Mouse (Mus musculus) skeletal muscle tissue, adult 2 months (tissue): ENCODE measurements around the gene Olfr1200.

Experiments
- DNase-seq: peaks from one replicate; pipeline ENCODE4 v3.0.0-alpha.2; 2012; ENCODE audit warnings: low read depth, low spot score

The Olfr1200 gene

GRCm38 (mm10) chr2:88770388-88770787 lies at the start of gene Olfr1200:
Gene Olfr1200 (minus strand): TSS chr2:88770488.
- no peak for DNase-seq

DNA sequence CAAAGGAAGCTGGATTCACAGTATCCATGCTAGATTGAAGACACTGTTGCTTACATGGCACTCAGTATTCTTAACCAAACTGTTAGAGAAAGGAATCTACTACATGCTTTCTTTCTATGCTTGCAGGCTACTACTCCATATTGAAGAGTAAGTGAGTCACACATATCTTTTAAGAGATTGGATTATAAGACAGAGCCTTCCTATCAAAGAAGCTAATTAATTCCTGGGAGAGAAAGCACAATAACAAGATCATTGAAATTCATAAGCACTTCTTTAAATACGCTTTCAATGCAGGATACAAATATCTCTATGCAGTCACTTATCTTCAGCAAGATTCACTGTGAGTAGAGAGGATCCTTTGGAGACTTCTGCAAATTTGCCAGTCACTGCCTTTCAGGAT lies 43.9 kb upstream of the Olfr1200 start, which contains the start of gene Olfr1202:
Gene Olfr1202, plus strand, starts transcription at position 301 of the 400 bp plus-strand sequence.
- no peak for DNase-seq

DNA sequence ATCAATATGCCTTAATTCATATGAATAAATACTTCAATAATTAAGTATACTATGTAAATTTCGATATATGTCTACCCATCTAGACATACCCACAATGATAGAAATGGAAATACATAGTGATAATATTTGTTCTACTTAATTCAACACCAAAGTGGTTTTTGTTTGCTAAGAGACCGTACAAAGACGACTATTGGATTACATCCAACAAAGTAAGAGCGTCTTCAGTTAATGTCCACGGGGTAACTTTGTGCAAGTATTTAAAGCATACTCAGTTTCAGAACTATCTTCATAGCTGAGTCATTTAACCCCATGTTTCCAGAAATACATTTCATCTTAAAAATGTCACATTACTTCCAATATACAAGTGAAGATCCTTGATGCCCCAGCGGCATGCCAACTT lies 22.4 kb upstream of the Olfr1200 start, which contains the start of gene Olfr1201:
Gene Olfr1201, plus strand, starts transcription at position 301 of the 400 bp plus-strand sequence.
- no peak for DNase-seq

- no peak for DNase-seq
These were observed 9.9 kb downstream of the Olfr1200 start, which contains the start of gene Olfr1199 for GRCm38 (mm10) chr2:88760369-88760768. Gene Olfr1199 (minus strand): TSS chr2:88760469.

- DNase-seq = no peak
These were observed 19.0 kb downstream of the Olfr1200 start, which contains the start of gene Olfr1198 for GRCm38 (mm10) chr2:88751270-88751669. Gene Olfr1198 (minus strand): TSS chr2:88751370.

DNA sequence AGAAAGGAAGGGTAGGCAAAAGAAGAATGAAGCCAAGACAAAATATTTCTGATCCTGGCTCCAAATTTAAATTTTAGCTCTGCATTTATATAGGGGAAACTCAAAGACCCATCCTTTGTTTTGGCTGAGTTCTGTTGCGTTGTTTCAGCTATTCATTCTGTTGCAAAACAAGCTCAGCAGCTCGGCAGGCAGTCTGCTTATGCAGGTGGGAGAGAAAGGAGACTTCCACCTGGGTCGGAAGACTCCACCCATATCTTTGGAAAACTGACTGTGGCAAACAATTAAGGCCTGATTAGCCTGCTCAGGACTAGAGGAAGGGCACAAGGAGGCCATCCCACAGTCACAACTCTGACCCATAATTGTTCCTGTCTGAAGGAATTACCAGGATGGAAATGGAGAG lies 26.9 kb downstream of the Olfr1200 start:
- DNase-seq = no peak

DNA sequence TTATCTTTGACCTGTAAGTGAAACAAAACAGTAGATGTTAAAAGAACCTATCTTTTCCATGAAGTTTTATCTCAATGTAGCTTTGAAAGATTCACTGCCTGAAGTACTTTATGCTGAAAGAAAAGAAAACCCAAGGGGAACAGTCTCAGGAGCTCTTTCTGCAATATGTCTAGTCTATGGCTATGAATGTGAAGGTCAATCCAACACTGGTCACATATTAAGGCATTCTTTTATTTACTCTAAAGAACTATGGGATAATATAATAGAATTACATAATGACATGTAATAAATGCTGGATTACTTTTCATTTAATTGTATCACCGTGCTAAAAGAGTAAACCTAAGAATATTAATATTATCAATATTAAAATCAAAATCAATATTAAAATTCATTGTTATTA lies 38.0 kb downstream of the Olfr1200 start, which contains the start of gene Olfr1197:
Gene Olfr1197, minus strand, starts transcription at position 101 of the 400 bp plus-strand sequence.
- DNase-seq = no peak
